9 mouse cellular contexts compared by ENCODE assay signal in genomic region chr7:37336171-37336850, GRCm38 (mm10).
A peak's percentile ranks its signal among the peaks of the same experiment; 100 is the strongest.
DNase-seq lines count a peak whose midpoint lies in the region; ATAC-seq lines count a peak whose summit lies in the region.
"Had no signal": no experiment of that assay in that cellular context is flagged by ENCODE, and none has a peak within 500 bp of the region (broad histone marks: within the 10 kb centered on the region; RNA-seq: fewer than 3 reads in every experiment).

No protein-coding gene starts in this region.

- peaks cover 0 to 12% of the 10 kb centered on the region in 2 experiments; a peak in 1 of 4 replicates for H3K4me1 ChIP-seq in heart, embryonic 14.5 days (ENCODE audit: control insufficient read depth in 2 of 2, insufficient read depth in 2 of 2, low read length in 2 of 2)
- peaks cover 44% of the 10 kb centered on the region for H3K4me1 ChIP-seq in embryonic facial prominence, embryonic 10.5 days
- peaks cover 49% of the 10 kb centered on the region for H3K4me1 ChIP-seq in hindbrain, embryonic 13.5 days (replicated peaks)
- peaks cover 34% of the 10 kb centered on the region for H3K4me1 ChIP-seq in midbrain, embryonic 15.5 days
- H3K4me1 ChIP-seq: liver, embryonic 13.5 days had no signal

- peaks cover 22% of the 10 kb centered on the region for H3K27me3 ChIP-seq in heart, embryonic 14.5 days (ENCODE audit: control insufficient read depth, insufficient read depth, low read length)
- peaks cover 60% of the 10 kb centered on the region for H3K27me3 ChIP-seq in embryonic facial prominence, embryonic 10.5 days (replicated peaks; ENCODE audit: low read depth, poor library complexity, severe bottlenecking)
- 0 out of 2 replicates have a peak, but pooled peaks cover 9% of the 10 kb centered on the region for H3K27me3 ChIP-seq in hindbrain, embryonic 13.5 days
- H3K27me3 ChIP-seq in midbrain, embryonic 15.5 days (replicated peaks), result peaks cover 4% of the 10 kb centered on the region; the same call in 1 of the 2 replicates

- intact Hi-C loops in heart, postnatal 10 days (cut with DNase I), result no loop called here

- peak overlapping the region; percentile 93 for H3K4me2 ChIP-seq in heart, embryonic 14.5 days (ENCODE audit: low read length)
- H3K4me2 ChIP-seq in hindbrain, embryonic 13.5 days, result peak overlapping the region; percentile 60
- H3K4me2 ChIP-seq in midbrain, embryonic 15.5 days, result peak overlapping the region; percentile 83

- no peaks in the 10 kb centered on the region for H3K36me3 ChIP-seq in heart, embryonic 14.5 days (ENCODE audit: control insufficient read depth, insufficient read depth, low read length)
- H3K36me3 ChIP-seq in embryonic facial prominence, embryonic 10.5 days (replicated peaks), result no peaks in the 10 kb centered on the region
- no peaks in the 10 kb centered on the region for H3K36me3 ChIP-seq in hindbrain, embryonic 13.5 days
- H3K36me3 ChIP-seq in midbrain, embryonic 15.5 days (replicated peaks), result no peaks in the 10 kb centered on the region
- H3K36me3 ChIP-seq: liver, embryonic 13.5 days had no signal

- DNase-seq in heart, postnatal 10 days, result no peak
- DNase-seq in embryonic facial prominence, embryonic 10.5 days (ENCODE audit: low spot score), result no peak
- no peak for DNase-seq in adrenal gland, postnatal 36 days
- no peak for DNase-seq in left cerebral cortex, adult 9 months (ENCODE audit: low spot score in 2 of 2)
- DNase-seq: liver, embryonic 13.5 days had no signal

- H3K9ac ChIP-seq in heart, embryonic 14.5 days (ENCODE audit: low read length), result peak overlapping the region; percentile 63
- peak overlapping the region; percentile 71 for H3K9ac ChIP-seq in hindbrain, embryonic 13.5 days
- H3K9ac ChIP-seq in midbrain, embryonic 15.5 days, result peak overlapping the region; percentile 49; the same call in 1 of the 2 replicates
- H3K9ac ChIP-seq: liver, embryonic 13.5 days had no signal

- peak overlapping the region; percentile 49 to 52 for H3K4me3 ChIP-seq in heart, embryonic 14.5 days (ENCODE audit: control insufficient read depth in 1 of 2, insufficient read depth in 1 of 2, low read depth in 1 of 2, low read length in 2 of 2)
- H3K4me3 ChIP-seq in embryonic facial prominence, embryonic 10.5 days, result peak overlapping the region; percentile 56
- H3K4me3 ChIP-seq in hindbrain, embryonic 13.5 days, result peak overlapping the region; percentile 33
- H3K4me3 ChIP-seq in midbrain, embryonic 15.5 days, result peak overlapping the region; percentile 40
- H3K4me3 ChIP-seq: liver, embryonic 13.5 days had no signal

- H3K9me3 ChIP-seq in heart, embryonic 14.5 days (ENCODE audit: control insufficient read depth, low read length), result no peaks in the 10 kb centered on the region
- no peaks in the 10 kb centered on the region for H3K9me3 ChIP-seq in embryonic facial prominence, embryonic 10.5 days
- no peaks in the 10 kb centered on the region for H3K9me3 ChIP-seq in hindbrain, embryonic 13.5 days
- no peaks in the 10 kb centered on the region for H3K9me3 ChIP-seq in midbrain, embryonic 15.5 days
- H3K9me3 ChIP-seq: liver, embryonic 13.5 days had no signal

- ATAC-seq in heart, embryonic 14.5 days (ENCODE audit: insufficient number of reproducible peaks, insufficient read depth, low FRiP score, low read depth), result no peak
- ATAC-seq in hindbrain, embryonic 13.5 days (ENCODE audit: low FRiP score), result no peak
- ATAC-seq in midbrain, embryonic 15.5 days (replicated peaks), result peak; percentile 45
- ATAC-seq in inflammation-experienced regulatory T-cells, adult 6 months, result no peak

- no peak overlapping the region for H3K27ac ChIP-seq in heart, embryonic 14.5 days (replicated peaks in 1 of 2; ENCODE audit: control insufficient read depth in 1 of 2, insufficient read depth in 1 of 2, low read depth in 2 of 2, low read length in 2 of 2)
- H3K27ac ChIP-seq in embryonic facial prominence, embryonic 10.5 days (replicated peaks), result peak overlapping the region; percentile 79
- H3K27ac ChIP-seq in hindbrain, embryonic 13.5 days, result peak overlapping the region; percentile 85
- H3K27ac ChIP-seq in midbrain, embryonic 15.5 days, result peak overlapping the region; percentile 73
- H3K27ac ChIP-seq: liver, embryonic 13.5 days had no signal

- WGBS in heart, embryonic 14.5 days, result 28% methylated on average over 12 of the region's 12 CpGs
- WGBS in embryonic facial prominence, embryonic 10.5 days, result 20% methylated on average over 12 of the region's 12 CpGs
- 8% methylated on average over 12 of the region's 12 CpGs for WGBS in hindbrain, embryonic 13.5 days
- WGBS in midbrain, embryonic 15.5 days, result 7% methylated on average over 12 of the region's 12 CpGs

Comparison
In these comparisons a context has a peak if more than half of its experiments do, and no peak if none do; other contexts are left out.
1. H3K27ac ChIP-seq: peak in embryonic facial prominence, embryonic 10.5 days (single experiment), hindbrain, embryonic 13.5 days (single experiment) and midbrain, embryonic 15.5 days (single experiment); none in heart, embryonic 14.5 days (0 of 2).
2. Peak in every context shown above with its lines, with median percentiles within 50 percentile points of each other: H3K4me2 ChIP-seq, H3K4me3 ChIP-seq and H3K9ac ChIP-seq.